Mouse (Mus musculus) midbrain, embryonic 13.5 days (tissue): ENCODE measurements at regions not wholly inside any gene's neighbourhood (a gene's known extent, or its start where the extent isn't known, plus 50 kb on each side); places are given as distances from the start of the nearest gene placed in this dataset.

Source experiments
- ATAC-seq: fragments of 200-750 bp; cut with Nextera tagmentation; 2 replicates; pipeline ENCODE4 v1.8.0; 2017; ENCODE audit warnings: mild to moderate bottlenecking, moderate TSS enrichment, moderate library complexity
- H3K27ac ChIP-seq: fragments of 300-500 bp; sonication (generic); 2 replicates; pipeline ENCODE4 v1.5.1; 2015; ENCODE audit warnings: inconsistent platforms, mild to moderate bottlenecking, moderate library complexity
- H3K27me3 ChIP-seq: fragments of 300-500 bp; sonication (generic); 2 replicates; pipeline ENCODE4 v1.6.1; 2015; ENCODE audit warnings: mild to moderate bottlenecking, inconsistent platforms
- H3K36me3 ChIP-seq: fragments of 300-500 bp; sonication (generic); 2 replicates; pipeline ENCODE4 v1.6.1; 2015; ENCODE audit warnings: mild to moderate bottlenecking, inconsistent platforms
- H3K4me1 ChIP-seq: fragments of 300-500 bp; sonication (generic); replicated peaks from 2 replicates; pipeline ENCODE4 v1.6.1; 2015; ENCODE audit warnings: inconsistent platforms
- H3K4me2 ChIP-seq: fragments of 300-500 bp; sonication (generic); replicated peaks from 2 replicates; pipeline ENCODE4 v1.6.1; 2015; ENCODE audit warnings: moderate library complexity, mild to moderate bottlenecking, inconsistent platforms
- H3K4me3 ChIP-seq: fragments of 300-500 bp; sonication (generic); replicated peaks from 2 replicates; pipeline ENCODE4 v1.5.1; 2015; ENCODE audit warnings: mild to moderate bottlenecking, inconsistent platforms
- H3K9ac ChIP-seq: fragments of 300-500 bp; sonication (generic); replicated peaks from 2 replicates; pipeline ENCODE4 v1.6.1; 2015; ENCODE audit warnings: mild to moderate bottlenecking, inconsistent platforms
- H3K9me3 ChIP-seq: fragments of 300-500 bp; sonication (generic); 2 replicates; pipeline ENCODE4 v1.6.1; 2016; ENCODE audit warnings: mild to moderate bottlenecking, inconsistent platforms
- WGBS: fragments of 180-500 bp; shearing (Covaris S2); methylation state at CpG from one replicate; pipeline ENCODE4 v1.1.7; 2015; 5-methylcytosine and 5-hydroxymethylcytosine counted together

DNA sequence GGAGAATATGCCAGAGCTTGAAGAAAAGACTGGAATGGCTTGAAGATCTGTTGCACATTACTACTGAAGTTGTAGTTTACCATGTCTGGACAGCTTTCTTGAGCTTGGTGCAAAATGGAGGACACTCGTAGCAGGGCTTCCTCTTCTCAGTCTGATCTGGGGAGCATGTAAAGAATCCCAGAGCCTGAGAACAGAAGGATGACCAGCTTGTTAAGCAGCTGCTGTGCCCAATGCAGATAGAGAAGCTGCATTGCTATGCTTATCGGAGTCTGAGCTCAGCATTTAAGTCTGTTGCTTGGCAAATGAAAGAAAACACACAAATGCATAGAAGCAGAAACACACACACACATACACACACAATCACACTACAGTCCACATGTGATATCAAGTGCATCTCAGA lies 76.9 kb upstream of the Tnc start:
- H3K9me3 ChIP-seq, result no peaks in the 10 kb centered on the region
- no peak for ATAC-seq
- H3K36me3 ChIP-seq, result no peaks in the 10 kb centered on the region
- H3K27me3 ChIP-seq, result no peaks in the 10 kb centered on the region
- no peaks in the 10 kb centered on the region for H3K4me1 ChIP-seq
- no peak overlapping the region for H3K9ac ChIP-seq
- no peak overlapping the region for H3K27ac ChIP-seq
- no peak overlapping the region for H3K4me3 ChIP-seq
- WGBS, result 91% methylated on average over 2 of the region's 2 CpGs
- no peak overlapping the region for H3K4me2 ChIP-seq

DNA sequence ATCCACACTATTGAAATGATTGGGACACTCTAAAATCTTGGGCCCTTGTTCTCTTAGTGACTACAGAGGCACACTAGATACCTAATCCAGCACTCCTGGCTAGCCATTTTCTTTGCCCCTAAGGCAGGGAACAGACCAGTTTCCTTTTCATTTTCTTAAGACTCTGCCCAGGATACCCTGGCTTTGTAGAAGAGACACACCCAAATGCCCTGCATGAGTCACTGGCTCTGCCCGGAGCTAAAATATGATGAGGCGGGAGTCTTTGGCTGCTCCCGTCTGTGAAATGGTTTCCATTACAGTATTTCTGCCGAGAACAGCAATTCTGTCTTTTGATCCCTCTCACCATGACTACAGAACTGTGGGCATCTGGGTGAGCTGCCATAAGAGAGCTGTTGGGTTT lies 51.4 kb upstream of the Tnc start:
- ATAC-seq, result no peak
- Histone ChIP-seq H3K36me3 (no peaks in the 10 kb centered on the region), H3K27ac (no peak overlapping the region), H3K4me3 (no peak overlapping the region), H3K9ac (no peak overlapping the region), H3K27me3 (no peaks in the 10 kb centered on the region), H3K4me2 (no peak overlapping the region), H3K4me1 (no peaks in the 10 kb centered on the region), H3K9me3 (no peaks in the 10 kb centered on the region)
- 90% methylated on average over 4 of the region's 4 CpGs for WGBS
